Mouse (Mus musculus) MEL (cell line): Measurements from ENCODE around the gene Ccdc162. TPM values are rescaled to one million over a fixed set of nuclear protein-coding genes. Genes with fewer than 3 reads are reported as not detected.

ENCODE experiments used
- DNase-seq: peaks from one replicate; pipeline ENCODE4 v3.0.0; 2011; ENCODE audit warnings: low read depth, low spot score
- H3K27ac ChIP-seq: 2 replicates; pipeline ENCODE4 v1.5.1; 2012; ENCODE audit warnings: low read depth, mild to moderate bottlenecking, control low read depth, low read length, moderate library complexity; ENCODE audit not compliant: control insufficient read depth
- H3K27me3 ChIP-seq, 2 experiments: fragments of 150-350 bp in 1 of 2; sonication (generic) in 1 of 2; 2 replicates each; pipeline ENCODE4 v1.6.1; 2012; ENCODE audit warnings: low read length in 2 of 2, mild to moderate bottlenecking in 2 of 2, improper control_type of control experiment in 1 of 2, moderate library complexity in 1 of 2; ENCODE audit not compliant: insufficient read depth in 2 of 2, control insufficient read depth in 1 of 2
- H3K36me3 ChIP-seq, 2 experiments: 2 replicates each; pipeline ENCODE4 v1.6.1; 2012 to 2014; ENCODE audit warnings: low read length in 2 of 2, improper control_type of control experiment in 1 of 2, inconsistent platforms in 1 of 2, mild to moderate bottlenecking in 1 of 2; ENCODE audit not compliant: insufficient read depth in 2 of 2, control insufficient read depth in 1 of 2
- H3K4me1 ChIP-seq, 2 experiments: fragments of 150-350 bp in 1 of 2; sonication (generic) in 1 of 2; 2 replicates each; pipeline ENCODE4 v1.6.1; 2012; ENCODE audit warnings: low read length in 2 of 2, improper control_type of control experiment in 1 of 2, mild to moderate bottlenecking in 1 of 2; ENCODE audit not compliant: insufficient read depth in 2 of 2, control insufficient read depth in 1 of 2
- H3K4me3 ChIP-seq, 2 experiments: fragments of 150-350 bp in 1 of 2; sonication (generic) in 1 of 2; 2 replicates each; pipeline ENCODE4 v1.5.1; 2012; ENCODE audit warnings: low read depth in 2 of 2, low read length in 2 of 2, mild to moderate bottlenecking in 2 of 2, moderate library complexity in 2 of 2, control low read depth in 1 of 2, improper control_type of control experiment in 1 of 2; ENCODE audit not compliant: control insufficient read depth in 1 of 2, insufficient read depth in 1 of 2
- H3K79me2 ChIP-seq: 2 replicates; pipeline ENCODE4 v1.6.1; 2012; ENCODE audit warnings: mild to moderate bottlenecking, low read length, moderate library complexity; ENCODE audit not compliant: control insufficient read depth, poor library complexity, insufficient read depth
- H3K9ac ChIP-seq: 2 replicates; pipeline ENCODE4 v1.6.1; 2012; ENCODE audit warnings: low read depth, mild to moderate bottlenecking, control low read depth, low read length, moderate library complexity; ENCODE audit not compliant: control insufficient read depth, poor library complexity, severe bottlenecking
- H3K9me3 ChIP-seq: fragments of 150-350 bp; sonication (generic); replicated peaks from 2 replicates; pipeline ENCODE4 v1.6.1; 2012; ENCODE audit warnings: mild to moderate bottlenecking, low read length, improper control_type of control experiment, moderate library complexity; ENCODE audit not compliant: insufficient read depth
- BHLHE40 ChIP-seq: IDR thresholded peaks from 2 replicates; pipeline ENCODE4 v1.6.1; 2012; ENCODE audit warnings: low read depth, mild to moderate bottlenecking, inconsistent platforms, low read length, improper control_type of control experiment, borderline replicate concordance
- CTCF ChIP-seq, 3 experiments: IDR thresholded peaks in 2 of 3; conservative IDR thresholded peaks in 1 of 3; 2 replicates each; pipeline ENCODE4 v1.5.1; 2011 to 2012; ENCODE audit warnings: low read length in 3 of 3, low read depth in 2 of 3, mild to moderate bottlenecking in 2 of 3, improper control_type of control experiment in 1 of 3, inconsistent platforms in 1 of 3, mixed read lengths in 1 of 3, moderate library complexity in 1 of 3; ENCODE audit not compliant: control insufficient read depth in 1 of 3, insufficient read depth in 1 of 3, poor library complexity in 1 of 3, severe bottlenecking in 1 of 3
- E2F4 ChIP-seq: IDR thresholded peaks from 2 replicates; pipeline ENCODE4 v1.6.1; 2011; ENCODE audit warnings: low read depth, low read length, improper control_type of control experiment, borderline replicate concordance
- EP300 ChIP-seq, 2 experiments: IDR thresholded peaks; 2 replicates each; pipeline ENCODE4 v1.6.1; 2011; ENCODE audit warnings: improper control_type of control experiment in 2 of 2, low read length in 2 of 2, low read depth in 1 of 2, mild to moderate bottlenecking in 1 of 2
- ETS1 ChIP-seq: IDR thresholded peaks from 2 replicates; pipeline ENCODE4 v1.6.1; 2012; ENCODE audit warnings: low read depth, mild to moderate bottlenecking, inconsistent platforms, low read length, improper control_type of control experiment, moderate library complexity
- GABPA ChIP-seq: IDR thresholded peaks from 2 replicates; pipeline ENCODE4 v1.6.1; 2012; ENCODE audit warnings: low read depth, mild to moderate bottlenecking, inconsistent platforms, low read length, improper control_type of control experiment, moderate library complexity
- GATA1 ChIP-seq: IDR thresholded peaks from 2 replicates; pipeline ENCODE4 v1.6.1; 2011; ENCODE audit warnings: low read depth, low read length, improper control_type of control experiment
- MAFK ChIP-seq: IDR thresholded peaks from 2 replicates; pipeline ENCODE4 v1.6.1; 2011; ENCODE audit warnings: low read depth, mild to moderate bottlenecking, low read length, improper control_type of control experiment, borderline replicate concordance
- MAX ChIP-seq: IDR thresholded peaks from 2 replicates; pipeline ENCODE4 v1.6.1; 2011; ENCODE audit warnings: low read length, improper control_type of control experiment
- MAZ ChIP-seq: IDR thresholded peaks from 2 replicates; pipeline ENCODE4 v1.6.1; 2012; ENCODE audit warnings: low read depth, mild to moderate bottlenecking, inconsistent platforms, low read length, improper control_type of control experiment
- MYC ChIP-seq: IDR thresholded peaks from 2 replicates; pipeline ENCODE4 v1.6.1; 2011; ENCODE audit warnings: low read depth, mild to moderate bottlenecking, low read length, improper control_type of control experiment, moderate library complexity
- NELFE ChIP-seq: IDR thresholded peaks from 2 replicates; pipeline ENCODE4 v1.6.1; 2011; ENCODE audit warnings: low read depth, low read length, improper control_type of control experiment
- NRF1 ChIP-seq: IDR thresholded peaks from 2 replicates; pipeline ENCODE4 v1.6.1; 2014; ENCODE audit warnings: low read depth, mild to moderate bottlenecking, inconsistent platforms, low read length, improper control_type of control experiment, moderate library complexity; ENCODE audit not compliant: poor library complexity, insufficient read depth, severe bottlenecking
- POLR2A ChIP-seq, 2 experiments: IDR thresholded peaks; 2 replicates each; pipeline ENCODE4 v1.6.1; 2011 to 2012; ENCODE audit warnings: low read length in 2 of 2, mild to moderate bottlenecking in 2 of 2, control low read depth in 1 of 2, improper control_type of control experiment in 1 of 2, low read depth in 1 of 2, moderate library complexity in 1 of 2; ENCODE audit not compliant: control insufficient read depth in 1 of 2, insufficient read depth in 1 of 2, poor library complexity in 1 of 2
- POLR2AphosphoS5 ChIP-seq: IDR thresholded peaks from 2 replicates; pipeline ENCODE4 v1.6.1; 2012; ENCODE audit warnings: low read depth, borderline replicate concordance, mild to moderate bottlenecking, inconsistent platforms, low read length, moderate library complexity, mixed read lengths
- TBP ChIP-seq: IDR thresholded peaks from 2 replicates; pipeline ENCODE4 v1.8.0; 2011; ENCODE audit warnings: low read depth, low read length, improper control_type of control experiment
- TCF12 ChIP-seq: IDR thresholded peaks from 2 replicates; pipeline ENCODE4 v1.6.1; 2014; ENCODE audit warnings: low read depth, mild to moderate bottlenecking, inconsistent platforms, low read length, improper control_type of control experiment, moderate library complexity
- UBTF ChIP-seq: IDR thresholded peaks from 2 replicates; pipeline ENCODE4 v1.6.1; 2012; ENCODE audit warnings: low read depth, mild to moderate bottlenecking, inconsistent platforms, low read length, improper control_type of control experiment, moderate library complexity, borderline replicate concordance; ENCODE audit not compliant: insufficient read depth
- USF2 ChIP-seq, 2 experiments: IDR thresholded peaks; 2 replicates each; pipeline ENCODE4 v1.6.1; 2011 to 2012; ENCODE audit warnings: improper control_type of control experiment in 2 of 2, low read length in 2 of 2, borderline replicate concordance in 1 of 2, inconsistent platforms in 1 of 2, low read depth in 1 of 2, mild to moderate bottlenecking in 1 of 2; ENCODE audit not compliant: insufficient read depth in 1 of 2
- ZC3H11A ChIP-seq: IDR thresholded peaks from 2 replicates; pipeline ENCODE4 v1.6.1; 2012; ENCODE audit warnings: low read depth, mild to moderate bottlenecking, inconsistent platforms, low read length, improper control_type of control experiment
- ZMIZ1 ChIP-seq: IDR thresholded peaks from 2 replicates; pipeline ENCODE4 v1.6.1; 2012; ENCODE audit warnings: low read depth, mild to moderate bottlenecking, inconsistent platforms, low read length, improper control_type of control experiment, moderate library complexity
- polyA plus RNA-seq, 2 experiments: library from polyadenylated mRNA; stranded (reverse) in 1 of 2; unstranded in 1 of 2; fragments of >175 nt in 1 of 2; fragments of >200 nt in 1 of 2; gene quantifications; 2 replicates each; pipeline versions ENCODE4 v1.2.1 to v1.2.4; 2012; ENCODE audit warnings: low replicate concordance in 2 of 2, low read depth in 1 of 2; ENCODE audit not compliant: insufficient read length in 2 of 2, insufficient read depth in 1 of 2, missing spikeins in 1 of 2
- total RNA-seq: library from RNA; depleted of rRNA; stranded (reverse); fragments of 300-350 nt; gene quantifications from 2 replicates; pipeline ENCODE4 v1.2.3, GENCODE M21; 2012

Gene Ccdc162
- total and polyA plus RNA-seq, 3 experiments, result 0.06 TPM; not detected in 2

DNA sequence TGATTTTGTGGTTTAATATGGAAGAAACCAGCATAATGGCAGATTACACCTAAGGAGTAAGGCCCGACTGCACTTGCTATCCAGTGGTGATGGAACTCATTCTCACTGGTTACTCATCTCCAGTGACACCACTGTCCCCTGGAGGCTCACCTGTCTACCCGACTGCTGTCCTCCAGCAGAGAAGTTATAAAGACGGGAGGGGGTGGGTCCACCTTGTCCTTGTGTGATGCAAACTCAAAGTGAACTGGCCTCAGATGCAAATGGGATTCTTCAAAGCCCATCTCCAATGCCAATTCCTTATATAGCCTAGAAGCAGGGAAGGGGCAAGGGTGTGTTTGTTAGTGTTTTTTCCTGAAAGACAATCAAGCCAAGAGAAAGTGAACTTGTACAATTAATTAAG lies 89.4 kb downstream of the Ccdc162 start:
- Histone ChIP-seq H3K36me3 (no peaks in the 10 kb centered on the region), H3K4me1 (no peaks in the 10 kb centered on the region), H3K9ac (no peak overlapping the region), H3K79me2 (no peaks in the 10 kb centered on the region), H3K27me3 (peaks cover 0 to 1% of the 10 kb centered on the region in 2 experiments; a peak in 2 of 4 replicates), H3K9me3 (no peaks in the 10 kb centered on the region), H3K4me3 (no peak overlapping the region), H3K27ac (no peak overlapping the region)
- TF ChIP-seq TBP (no peak), MAFK (no peak), NRF1 (no peak), POLR2AphosphoS5 (no peak), E2F4 (no peak), POLR2A (IDR thresholded peaks at IDR 0.05; ENCODE audit: control insufficient read depth in 1 of 2, insufficient read depth in 1 of 2, low read depth in 1 of 2, low read length in 2 of 2, poor library complexity in 1 of 2) (no peak), ZC3H11A (no peak), UBTF (no peak), BHLHE40 (no peak), MAZ (no peak), CTCF (IDR thresholded peaks at IDR 0.05 in 2 of 3, conservative IDR thresholded peaks at IDR 0.05 in 1 of 3; ENCODE audit: control insufficient read depth in 1 of 3, insufficient read depth in 1 of 3, low read depth in 2 of 3, low read length in 3 of 3, poor library complexity in 1 of 3, severe bottlenecking in 1 of 3) (no peak), GABPA (no peak)
- DNase-seq, result no peak

GRCm38 (mm10) chr10:41619988-41620387 lies 96.4 kb downstream of the Ccdc162 start:
- Histone ChIP-seq H3K79me2 (no peaks in the 10 kb centered on the region), H3K27ac (no peak overlapping the region), H3K4me3 (no peak overlapping the region), H3K36me3 (no peaks in the 10 kb centered on the region), H3K9me3 (no peaks in the 10 kb centered on the region), H3K9ac (no peak overlapping the region), H3K4me1 (no peaks in the 10 kb centered on the region), H3K27me3 (peaks cover 0 to 1% of the 10 kb centered on the region in 2 experiments; a peak in 2 of 4 replicates)
- DNase-seq, result no peak
- TF ChIP-seq ZMIZ1 (no peak), USF2 (IDR thresholded peaks at IDR 0.05; ENCODE audit: borderline replicate concordance in 1 of 2, insufficient read depth in 1 of 2, low read depth in 1 of 2, low read length in 2 of 2) (no peak), ZC3H11A (no peak), MAX (no peak), GABPA (no peak), UBTF (no peak), GATA1 (no peak), TCF12 (no peak), MYC (no peak), MAFK (no peak), ETS1 (no peak), EP300 (IDR thresholded peaks at IDR 0.05; ENCODE audit: low read depth in 1 of 2, low read length in 2 of 2) (no peak), NELFE (no peak), POLR2A (IDR thresholded peaks at IDR 0.05; ENCODE audit: control insufficient read depth in 1 of 2, insufficient read depth in 1 of 2, low read depth in 1 of 2, low read length in 2 of 2, poor library complexity in 1 of 2) (no peak)
